Mouse (Mus musculus): ENCODE measurements around the gene Mrpl32. TPM values are rescaled to one million over a fixed set of nuclear protein-coding genes. Genes with fewer than 3 reads are reported as not detected.

The Mrpl32 gene
- total RNA-seq (2014; fragmentation: Nextera tagmentation) (55.5 and 83.7 TPM in 2 replicates), total RNA-seq (2017) (122 and 124 TPM in 2 replicates)

GRCm38 (mm10) chr13:14612926-14613529 lies at the start of gene Mrpl32, which contains the start of gene Psma2:
TSS of gene Mrpl32 (minus strand) at chr13:14613165.
TSS of gene Psma2 (plus strand) at chr13:14613240.
- peak; percentile 94 for ATAC-seq (replicated peaks; ENCODE audit: poor library complexity, severe bottlenecking)

- peak; percentile 89 for ATAC-seq (replicated peaks; ENCODE audit: poor library complexity, severe bottlenecking)
Measured at GRCm38 (mm10) chr13:14649301-14649700, 36.3 kb upstream of the Mrpl32 start.

- ATAC-seq (replicated peaks; ENCODE audit: poor library complexity, severe bottlenecking): peak; percentile 98
Measured at GRCm38 (mm10) chr13:14639998-14640397, 27.0 kb upstream of the Mrpl32 start.

- peak; percentile 98 for ATAC-seq (replicated peaks; ENCODE audit: poor library complexity, severe bottlenecking)
Measured at GRCm38 (mm10) chr13:14629726-14630641, 17.0 kb upstream of the Mrpl32 start, which contains the start of gene AW209491. TSS of gene AW209491 (plus strand) at chr13:14630154.

- ATAC-seq (replicated peaks; ENCODE audit: poor library complexity, severe bottlenecking): peak; percentile 98
Measured at GRCm38 (mm10) chr13:14618724-14619123, 5.8 kb upstream of the Mrpl32 start.

- 0 out of 2 replicates have a peak, but pooled peaks have one; percentile 15 for ATAC-seq (replicated peaks; ENCODE audit: poor library complexity, severe bottlenecking)
Measured at GRCm38 (mm10) chr13:14613553-14613952, 588 bp upstream of the Mrpl32 start.

- no peak for ATAC-seq (replicated peaks; ENCODE audit: poor library complexity, severe bottlenecking)
Measured at GRCm38 (mm10) chr13:14612463-14612862, 502 bp downstream of the Mrpl32 start.

- no peak for ATAC-seq (replicated peaks; ENCODE audit: poor library complexity, severe bottlenecking)
Measured at GRCm38 (mm10) chr13:14607616-14608015, 5.3 kb downstream of the Mrpl32 start.

GRCm38 (mm10) chr13:14602744-14603143 lies 10.2 kb downstream of the Mrpl32 start:
- no peak for ATAC-seq (replicated peaks; ENCODE audit: poor library complexity, severe bottlenecking)

GRCm38 (mm10) chr13:14580392-14580791 lies 32.6 kb downstream of the Mrpl32 start:
- no peak for ATAC-seq (replicated peaks; ENCODE audit: poor library complexity, severe bottlenecking)

GRCm38 (mm10) chr13:14574128-14574527 lies 38.8 kb downstream of the Mrpl32 start:
- ATAC-seq (replicated peaks; ENCODE audit: poor library complexity, severe bottlenecking): no peak

GRCm38 (mm10) chr13:14561336-14561735 lies 51.6 kb downstream of the Mrpl32 start:
- no peak for ATAC-seq (replicated peaks; ENCODE audit: poor library complexity, severe bottlenecking)

Other genes starting within 250 kb of the Mrpl32 start
- not detected in 2 replicates for gene Hecw1, start 89.9 kb downstream of the Mrpl32 start, total RNA-seq (2014; fragmentation: Nextera tagmentation)
- not detected in 2 replicates for gene Hecw1, start 89.9 kb downstream of the Mrpl32 start, total RNA-seq (2017)
- gene Psma2, start 75 bp upstream of the Mrpl32 start, total RNA-seq (2014; fragmentation: Nextera tagmentation): 102 and 123 TPM in 2 replicates
- gene Psma2, start 75 bp upstream of the Mrpl32 start, total RNA-seq (2017): 121 and 141 TPM in 2 replicates
- 9.4 and 14.3 TPM in 2 replicates for gene AW209491, start 17.0 kb upstream of the Mrpl32 start, total RNA-seq (2014; fragmentation: Nextera tagmentation)
- 17.4 and 24.7 TPM in 2 replicates for gene AW209491, start 17.0 kb upstream of the Mrpl32 start, total RNA-seq (2017)